Mouse (Mus musculus) liver, embryonic 12.5 days (tissue): Measurements from ENCODE around the gene Speer4a. TPM values are rescaled to one million over a fixed set of nuclear protein-coding genes. Genes with fewer than 3 reads are reported as not detected.
"Not testable (repeated sequence)": the region's sequence is repeated elsewhere in the genome, so short reads cannot be mapped to it uniquely, and the experiment has no call there.

ENCODE experiments used
- ATAC-seq: fragments of 200-750 bp; cut with Nextera tagmentation; 2 replicates; pipeline ENCODE4 v1.8.0; 2017; ENCODE audit warnings: moderate number of reproducible peaks, mild to moderate bottlenecking, moderate library complexity
- H3K27ac ChIP-seq: fragments of 300-500 bp; sonication (generic); 2 replicates; pipeline ENCODE4 v1.5.1; 2016; ENCODE audit warnings: mild to moderate bottlenecking
- H3K27me3 ChIP-seq: fragments of 300-500 bp; sonication (generic); replicated peaks from 2 replicates; pipeline ENCODE4 v1.6.1; 2016; ENCODE audit warnings: mild to moderate bottlenecking, moderate library complexity
- H3K36me3 ChIP-seq: fragments of 300-500 bp; sonication (generic); 2 replicates; pipeline ENCODE4 v1.6.1; 2016; ENCODE audit warnings: mild to moderate bottlenecking, moderate library complexity
- H3K4me1 ChIP-seq: fragments of 300-500 bp; sonication (generic); 2 replicates; pipeline ENCODE4 v1.6.1; 2016
- H3K4me2 ChIP-seq: fragments of 300-500 bp; sonication (generic); 2 replicates; pipeline ENCODE4 v1.6.1; 2016; ENCODE audit warnings: mild to moderate bottlenecking, moderate library complexity
- H3K4me3 ChIP-seq: fragments of 300-500 bp; sonication (generic); 2 replicates; pipeline ENCODE4 v1.5.1; 2016; ENCODE audit warnings: mild to moderate bottlenecking, moderate library complexity
- H3K9ac ChIP-seq: fragments of 300-500 bp; sonication (generic); 2 replicates; pipeline ENCODE4 v1.6.1; 2016; ENCODE audit warnings: mild to moderate bottlenecking, moderate library complexity
- H3K9me3 ChIP-seq: fragments of 300-500 bp; sonication (generic); replicated peaks from 2 replicates; pipeline ENCODE4 v1.6.1; 2016; ENCODE audit warnings: mild to moderate bottlenecking, moderate library complexity
- WGBS: fragments of 180-500 bp; shearing (Covaris S2); methylation state at CpG from one replicate; pipeline ENCODE4 v1.1.7; 2016; ENCODE audit not compliant: insufficient replicate concordance; 5-methylcytosine and 5-hydroxymethylcytosine counted together
- polyA plus RNA-seq: library from polyadenylated mRNA; unstranded; fragments of >200 nt; fragmentation: Nextera tagmentation; extraction: Ambion mirVana; gene quantifications from 2 replicates; pipeline ENCODE4 v1.2.1, GENCODE M21; 2016

The Speer4a gene
- 0.06 TPM in 1 of 2 replicates, not detected in the other for polyA plus RNA-seq

DNA sequence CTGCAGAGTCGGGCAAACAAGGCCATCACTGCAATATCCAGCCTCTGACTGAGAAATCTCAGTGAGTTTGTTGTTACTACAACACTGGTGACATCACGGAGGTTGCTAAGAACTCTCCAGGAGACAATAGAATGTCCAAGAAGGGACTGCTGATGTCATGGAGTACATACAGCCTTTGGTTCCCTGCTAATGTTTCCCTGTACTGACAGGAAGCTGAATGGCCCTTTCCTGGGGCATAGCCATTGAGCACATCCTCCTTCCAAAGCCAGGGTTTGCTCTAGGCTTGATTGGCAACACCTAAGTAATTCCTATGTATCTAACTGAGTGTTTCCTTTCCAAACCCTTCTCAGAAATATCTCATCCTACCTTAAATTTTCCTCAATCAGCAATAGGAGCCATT lies at the start of gene Speer4a:
Gene Speer4a, minus strand, starts transcription at position 101 of the 400 bp plus-strand sequence.
- not testable (repeated sequence) for H3K4me3 ChIP-seq, H3K27me3 ChIP-seq, H3K4me2 ChIP-seq, H3K9me3 ChIP-seq, ATAC-seq, H3K36me3 ChIP-seq, H3K27ac ChIP-seq, H3K4me1 ChIP-seq, H3K9ac ChIP-seq
- 50% methylated on average over 2 of the region's 2 CpGs for WGBS

DNA sequence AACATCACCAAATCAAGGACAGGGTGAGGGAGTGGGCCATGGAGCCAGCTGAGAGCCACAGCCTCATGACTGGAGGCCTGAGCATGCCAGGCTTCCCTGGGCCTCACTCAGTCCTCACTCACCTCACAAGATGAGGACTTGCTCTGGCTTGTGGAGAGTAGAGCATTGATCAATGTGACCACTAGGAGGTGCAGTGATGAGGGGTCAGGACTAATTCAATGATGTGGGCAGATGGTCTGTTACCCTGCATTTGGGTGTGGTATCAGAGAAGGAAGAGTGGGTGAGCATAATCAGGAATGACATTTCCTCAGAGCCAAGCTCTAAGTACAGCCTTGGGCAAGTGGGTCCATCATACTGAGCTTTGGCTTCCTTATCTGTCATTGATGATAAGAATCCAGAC lies 39.7 kb upstream of the Speer4a start:
- not testable (repeated sequence) for H3K4me1 ChIP-seq, H3K36me3 ChIP-seq, H3K4me2 ChIP-seq, H3K4me3 ChIP-seq, H3K9me3 ChIP-seq, H3K27ac ChIP-seq, ATAC-seq, H3K27me3 ChIP-seq, H3K9ac ChIP-seq

DNA sequence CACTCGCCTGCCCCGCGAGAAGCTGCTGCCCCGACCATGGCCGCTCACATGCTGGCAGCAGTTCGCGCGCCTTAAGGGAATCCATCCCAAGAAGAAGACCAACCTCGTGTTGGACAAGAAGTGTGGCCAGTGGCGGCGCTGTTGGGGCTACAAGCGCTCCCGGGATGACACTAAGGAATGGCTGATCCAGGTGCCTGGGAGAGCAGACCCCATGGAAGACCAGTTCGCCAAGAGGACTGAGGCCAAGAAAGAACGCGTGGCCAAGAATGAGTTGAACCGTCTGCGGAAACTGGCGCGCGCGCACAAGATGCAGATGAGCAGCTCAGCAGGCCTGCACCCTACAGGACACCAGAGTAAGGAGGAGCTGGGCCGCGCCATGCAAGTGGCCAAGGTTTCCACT lies 31.4 kb upstream of the Speer4a start:
- Histone ChIP-seq H3K9me3 (0 out of 2 replicates have a peak, but pooled peaks cover 4% of the 10 kb centered on the region), H3K4me1 (no peaks in the 10 kb centered on the region), H3K27ac (no peak overlapping the region), H3K9ac (no peak overlapping the region), H3K4me2 (no peak overlapping the region), H3K4me3 (no peak overlapping the region), H3K36me3 (no peaks in the 10 kb centered on the region), H3K27me3 (no peaks in the 10 kb centered on the region)
- ATAC-seq: no peak
- WGBS: 70% methylated on average over 24 of the region's 24 CpGs

DNA sequence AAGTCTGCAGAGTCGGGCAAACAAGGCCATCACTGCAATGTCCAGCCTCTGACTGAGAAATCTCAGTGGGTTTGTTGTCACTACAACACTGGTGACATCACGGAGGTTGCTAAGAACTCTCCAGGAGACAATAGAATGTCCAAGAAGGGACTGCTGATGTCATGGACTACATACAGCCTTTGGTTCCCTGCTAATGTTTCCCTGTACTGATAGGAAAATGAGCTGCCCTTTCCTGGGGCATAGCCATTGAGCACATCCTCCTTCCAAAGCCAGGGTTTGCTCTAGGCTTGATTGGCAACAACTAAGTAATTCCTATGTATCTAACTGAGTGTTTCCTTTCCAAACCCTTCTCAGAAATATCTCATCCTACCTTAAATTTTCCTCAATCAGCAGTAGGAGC lies 19.1 kb upstream of the Speer4a start, which contains the start of gene Gm7347:
Gene Gm7347, minus strand, starts transcription at position 101 of the 400 bp plus-strand sequence.
- not testable (repeated sequence) for ATAC-seq, H3K36me3 ChIP-seq

DNA sequence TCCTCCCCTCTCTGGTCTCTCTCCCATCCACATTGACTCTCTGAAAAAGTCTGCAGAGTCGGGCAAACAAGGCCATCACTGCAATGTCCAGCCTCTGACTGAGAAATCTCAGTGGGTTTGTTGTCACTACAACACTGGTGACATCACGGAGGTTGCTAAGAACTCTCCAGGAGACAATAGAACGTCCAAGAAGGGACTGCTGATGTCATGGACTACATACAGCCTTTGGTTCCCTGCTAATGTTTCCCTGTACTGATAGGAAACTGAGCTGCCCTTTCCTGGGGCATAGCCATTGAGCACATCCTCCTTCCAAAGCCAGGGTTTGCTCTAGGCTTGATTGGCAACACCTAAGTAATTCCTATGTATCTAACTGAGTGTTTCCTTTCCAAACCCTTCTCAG lies 16.5 kb downstream of the Speer4a start, which contains the start of gene Gm5862:
Gene Gm5862, minus strand, starts transcription at position 101 of the 400 bp plus-strand sequence.
- ATAC-seq: not testable (repeated sequence)
- no CpG with 5 or more reads among the region's 3 CpGs for WGBS

More for the DNA sequence above, 19.1 kb upstream of the Speer4a start, which contains the start of gene Gm7347:
- H3K27me3 ChIP-seq, H3K4me1 ChIP-seq, H3K27ac ChIP-seq, H3K4me3 ChIP-seq, H3K9me3 ChIP-seq, H3K9ac ChIP-seq, H3K4me2 ChIP-seq: not testable (repeated sequence)
- no CpG with 5 or more reads among the region's 2 CpGs for WGBS

DNA sequence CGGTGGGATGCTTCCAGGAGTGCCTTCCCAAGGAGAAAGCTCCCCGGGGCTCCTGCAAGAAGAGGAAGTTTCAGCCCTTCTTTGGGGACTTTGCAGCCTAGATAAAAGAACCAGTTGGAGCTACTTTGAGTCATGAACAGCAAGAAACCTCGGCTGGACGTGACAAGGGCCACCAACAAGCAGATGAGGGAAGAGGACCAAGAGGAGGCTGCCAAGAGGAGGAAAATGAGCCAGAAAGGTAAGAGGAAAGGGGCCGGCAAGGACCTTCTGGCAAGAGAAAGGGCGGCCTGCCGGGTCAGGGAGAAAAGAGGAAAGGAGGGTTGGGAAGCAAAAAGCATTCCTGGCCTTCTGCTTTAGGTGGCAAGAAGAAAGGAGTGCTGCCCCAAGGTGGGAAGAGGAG lies 31.7 kb downstream of the Speer4a start:
- not testable (repeated sequence) for H3K36me3 ChIP-seq, H3K9ac ChIP-seq, H3K4me1 ChIP-seq, H3K9me3 ChIP-seq, H3K27ac ChIP-seq, ATAC-seq, H3K27me3 ChIP-seq, H3K4me3 ChIP-seq, H3K4me2 ChIP-seq
- WGBS: 37% methylated on average over 7 of the region's 7 CpGs

More for the DNA sequence above, 16.5 kb downstream of the Speer4a start, which contains the start of gene Gm5862:
- not testable (repeated sequence) for H3K27ac ChIP-seq, H3K4me3 ChIP-seq, H3K9ac ChIP-seq, H3K27me3 ChIP-seq, H3K9me3 ChIP-seq, H3K4me1 ChIP-seq, H3K4me2 ChIP-seq, H3K36me3 ChIP-seq

DNA sequence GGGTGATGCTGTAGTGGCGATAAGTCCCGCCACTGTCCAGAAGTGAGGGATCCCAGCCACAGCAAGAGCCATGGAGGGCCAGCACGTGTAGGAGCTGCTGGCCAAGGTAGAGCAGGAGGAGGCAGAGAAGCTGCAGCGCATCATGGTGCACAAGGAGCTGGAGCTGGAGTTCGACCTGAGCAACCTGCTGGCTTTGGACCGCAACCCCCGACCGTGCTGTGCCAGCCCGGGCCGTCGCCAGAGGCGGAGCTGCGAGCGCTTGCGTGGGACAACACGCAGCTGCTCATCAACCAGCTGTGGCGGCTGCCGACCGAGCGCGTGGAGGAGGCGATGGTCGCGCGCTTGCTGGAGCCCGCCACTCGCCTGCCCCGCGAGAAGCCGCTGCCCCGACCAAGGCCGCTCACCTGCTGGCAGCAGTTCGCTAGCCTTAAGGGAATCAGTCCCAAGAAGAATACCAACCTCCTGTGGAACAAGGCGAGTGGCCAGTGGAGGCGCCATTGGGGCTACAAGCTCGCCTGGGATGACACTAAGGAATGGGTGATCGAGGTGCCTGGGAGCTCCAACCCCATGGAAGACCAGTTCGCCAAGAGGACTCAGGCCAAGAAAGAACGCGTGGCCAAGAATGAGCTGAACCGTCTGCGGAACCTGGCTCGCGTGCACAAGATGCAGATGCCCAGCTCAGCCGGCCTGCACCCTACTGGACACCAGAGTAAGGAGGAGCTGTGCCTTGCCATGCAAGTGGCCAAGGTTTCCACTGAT lies 32.2 kb downstream of the Speer4a start:
- WGBS: 17% methylated on average over 45 of the region's 45 CpGs
- peak; percentile 35 for ATAC-seq
- not testable (repeated sequence) for H3K27me3 ChIP-seq, H3K9me3 ChIP-seq, H3K36me3 ChIP-seq, H3K9ac ChIP-seq, H3K27ac ChIP-seq, H3K4me1 ChIP-seq
- peak overlapping the region; percentile 21 for H3K4me3 ChIP-seq
- peak overlapping the region; percentile 47 for H3K4me2 ChIP-seq

DNA sequence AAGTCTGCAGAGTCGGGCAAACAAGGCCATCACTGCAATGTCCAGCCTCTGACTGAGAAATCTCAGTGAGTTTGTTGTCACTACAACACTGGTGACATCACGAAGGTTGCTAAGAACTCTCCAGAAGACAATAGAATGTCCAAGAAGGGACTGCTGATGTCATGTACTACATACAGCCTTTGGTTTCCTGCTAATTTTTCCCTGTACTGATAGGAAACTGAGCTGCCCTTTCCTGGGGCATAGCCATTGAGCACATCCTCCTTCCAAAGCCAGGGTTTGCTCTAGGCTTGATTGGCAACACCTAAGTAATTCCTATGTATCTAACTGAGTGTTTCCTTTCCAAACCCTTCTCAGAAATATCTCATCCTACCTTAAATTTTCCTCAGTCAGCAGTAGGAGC lies 34.7 kb downstream of the Speer4a start, which contains the start of gene Gm1979:
Gene Gm1979, minus strand, starts transcription at position 101 of the 400 bp plus-strand sequence.
- not testable (repeated sequence) for H3K4me3 ChIP-seq, H3K4me1 ChIP-seq, H3K4me2 ChIP-seq, H3K27me3 ChIP-seq, H3K36me3 ChIP-seq, H3K9me3 ChIP-seq, H3K9ac ChIP-seq, H3K27ac ChIP-seq, ATAC-seq
- 63% methylated on average over 1 of the region's 2 CpGs for WGBS

DNA sequence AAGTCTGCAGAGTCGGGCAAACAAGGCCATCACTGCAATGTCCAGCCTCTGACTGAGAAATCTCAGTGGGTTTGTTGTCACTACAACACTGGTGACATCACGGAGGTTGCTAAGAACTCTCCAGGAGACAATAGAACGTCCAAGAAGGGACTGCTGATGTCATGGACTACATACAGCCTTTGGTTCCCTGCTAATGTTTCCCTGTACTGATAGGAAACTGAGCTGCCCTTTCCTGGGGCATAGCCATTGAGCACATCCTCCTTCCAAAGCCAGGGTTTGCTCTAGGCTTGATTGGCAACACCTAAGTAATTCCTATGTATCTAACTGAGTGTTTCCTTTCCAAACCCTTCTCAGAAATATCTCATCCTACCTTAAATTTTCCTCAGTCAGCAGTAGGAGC lies 50.8 kb downstream of the Speer4a start, which contains the start of gene Gm21698:
Gene Gm21698, minus strand, starts transcription at position 101 of the 400 bp plus-strand sequence.
- not testable (repeated sequence) for H3K4me3 ChIP-seq, H3K27ac ChIP-seq, H3K27me3 ChIP-seq, H3K36me3 ChIP-seq, H3K9me3 ChIP-seq, ATAC-seq, H3K4me1 ChIP-seq, H3K4me2 ChIP-seq, H3K9ac ChIP-seq
- WGBS: no CpG with 5 or more reads among the region's 3 CpGs

Other genes starting within 250 kb of the Speer4a start
- gene Gm21663, start 97.2 kb downstream of the Speer4a start, polyA plus RNA-seq: not detected in 2 replicates
- not detected in 2 replicates for gene Gm21671, start 85.1 kb downstream of the Speer4a start, polyA plus RNA-seq
- gene Gm21680, start 66.9 kb downstream of the Speer4a start, polyA plus RNA-seq: not detected in 2 replicates
- gene Gm21698, start 50.9 kb downstream of the Speer4a start, polyA plus RNA-seq: 0.06 TPM in 1 of 2 replicates, not detected in the other
- not detected in 2 replicates for gene Gm1979, start 34.8 kb downstream of the Speer4a start, polyA plus RNA-seq
- gene Gm5862, start 16.6 kb downstream of the Speer4a start, polyA plus RNA-seq: not detected in 2 replicates
- not detected in 2 replicates for gene Gm7347, start 19.0 kb upstream of the Speer4a start, polyA plus RNA-seq
- gene Gm10471, start 49.7 kb upstream of the Speer4a start, polyA plus RNA-seq: not detected in 2 replicates
- gene 5031410I06Rik, start 65.8 kb upstream of the Speer4a start, polyA plus RNA-seq: 0.06 TPM in 1 of 2 replicates, not detected in the other
- not detected in 2 replicates for gene Gm10220, start 81.9 kb upstream of the Speer4a start, polyA plus RNA-seq
- not detected in 2 replicates for gene Gm7361, start 218.1 kb upstream of the Speer4a start, polyA plus RNA-seq